Mouse (Mus musculus) liver, embryonic 13.5 days (tissue): Measurements from ENCODE around the gene Nek11. TPM values are rescaled to one million over a fixed set of nuclear protein-coding genes. Genes with fewer than 3 reads are reported as not detected.

Experiments used
- ATAC-seq: fragments of 200-750 bp; cut with Nextera tagmentation; 2 replicates; pipeline ENCODE4 v1.8.0; 2017; ENCODE audit warnings: low read depth, mild to moderate bottlenecking, moderate number of reproducible peaks, moderate library complexity
- DNase-seq: peaks from one replicate; pipeline ENCODE4 v3.0.0; 2022
- H3K27ac ChIP-seq: fragments of 300-500 bp; sonication (generic); 2 replicates; pipeline ENCODE4 v1.5.1; 2015; ENCODE audit warnings: moderate library complexity, mild to moderate bottlenecking, inconsistent platforms
- H3K27me3 ChIP-seq: fragments of 300-500 bp; sonication (generic); 2 replicates; pipeline ENCODE4 v1.6.1; 2015; ENCODE audit warnings: mild to moderate bottlenecking, inconsistent platforms
- H3K36me3 ChIP-seq: fragments of 300-500 bp; sonication (generic); 2 replicates; pipeline ENCODE4 v1.6.1; 2015; ENCODE audit warnings: mild to moderate bottlenecking, inconsistent platforms
- H3K4me1 ChIP-seq: fragments of 300-500 bp; sonication (generic); replicated peaks from 2 replicates; pipeline ENCODE4 v1.6.1; 2015; ENCODE audit warnings: inconsistent platforms
- H3K4me2 ChIP-seq: fragments of 300-500 bp; sonication (generic); 2 replicates; pipeline ENCODE4 v1.6.1; 2015; ENCODE audit warnings: inconsistent platforms, mild to moderate bottlenecking, moderate library complexity
- H3K4me3 ChIP-seq: fragments of 300-500 bp; sonication (generic); replicated peaks from 2 replicates; pipeline ENCODE4 v1.5.1; 2015; ENCODE audit warnings: mild to moderate bottlenecking, inconsistent platforms
- H3K9ac ChIP-seq: fragments of 300-500 bp; sonication (generic); 2 replicates; pipeline ENCODE4 v1.6.1; 2015; ENCODE audit warnings: mild to moderate bottlenecking, inconsistent platforms
- H3K9me3 ChIP-seq: fragments of 300-500 bp; sonication (generic); replicated peaks from 2 replicates; pipeline ENCODE4 v1.6.1; 2016; ENCODE audit warnings: inconsistent platforms
- WGBS: fragments of 180-500 bp; shearing (Covaris S2); methylation state at CpG from one replicate; pipeline ENCODE4 v1.1.7; 2015; ENCODE audit not compliant: insufficient replicate concordance; 5-methylcytosine and 5-hydroxymethylcytosine counted together
- polyA plus RNA-seq: library from polyadenylated mRNA; unstranded; fragments of >200 nt; fragmentation: Nextera tagmentation; extraction: Ambion mirVana; gene quantifications from 2 replicates; pipeline ENCODE4 v1.2.1, GENCODE M21; 2015

The Nek11 gene
- polyA plus RNA-seq, 1 experiment from 2014 or later = not detected

GRCm38 (mm10) chr9:105309553-105310281 lies 85.6 kb downstream of the Nek11 start:
- H3K4me1 ChIP-seq = no peaks in the 10 kb centered on the region
- H3K36me3 ChIP-seq = no peaks in the 10 kb centered on the region
- H3K27ac ChIP-seq = no peak overlapping the region
- H3K9me3 ChIP-seq = peaks cover 5% of the 10 kb centered on the region; the same call in 1 of the 2 replicates
- H3K27me3 ChIP-seq = no peaks in the 10 kb centered on the region
- H3K4me3 ChIP-seq = no peak overlapping the region
- H3K9ac ChIP-seq = no peak overlapping the region
- ATAC-seq (no peak), DNase-seq (no peak)
- no peak overlapping the region for H3K4me2 ChIP-seq
- whole genome bisulfite sequencing = 31% methylated on average over 9 of the region's 9 CpGs

GRCm38 (mm10) chr9:105306042-105306441 lies 89.3 kb downstream of the Nek11 start:
- H3K36me3 ChIP-seq = no peaks in the 10 kb centered on the region
- no peak for DNase-seq
- H3K27me3 ChIP-seq = no peaks in the 10 kb centered on the region
- no peak overlapping the region for H3K4me3 ChIP-seq
- no peaks in the 10 kb centered on the region for H3K4me1 ChIP-seq
- no peaks in the 10 kb centered on the region for H3K9me3 ChIP-seq
- H3K9ac ChIP-seq = no peak overlapping the region
- no peak overlapping the region for H3K27ac ChIP-seq
- H3K4me2 ChIP-seq = no peak overlapping the region
- WGBS = 61% methylated on average over 2 of the region's 2 CpGs
- ATAC-seq = no peak

GRCm38 (mm10) chr9:105302230-105302629 lies 93.1 kb downstream of the Nek11 start:
- no peak overlapping the region for H3K4me2 ChIP-seq
- whole genome bisulfite sequencing = 63% methylated on average over 3 of the region's 3 CpGs

GRCm38 (mm10) chr9:105301396-105301795 lies 93.9 kb downstream of the Nek11 start:
- DNase-seq (no peak), ATAC-seq (no peak)
- Histone ChIP-seq H3K36me3 (no peaks in the 10 kb centered on the region), H3K4me1 (no peaks in the 10 kb centered on the region), H3K27me3 (no peaks in the 10 kb centered on the region), H3K9me3 (0 out of 2 replicates have a peak, but pooled peaks cover 7% of the 10 kb centered on the region), H3K4me3 (no peak overlapping the region), H3K4me2 (no peak overlapping the region), H3K27ac (no peak overlapping the region), H3K9ac (no peak overlapping the region)
- 44% methylated on average over 1 of the region's 1 CpGs for WGBS

More at GRCm38 (mm10) chr9:105302230-105302629, 93.1 kb downstream of the Nek11 start:
- H3K4me3 ChIP-seq = no peak overlapping the region
- H3K4me1 ChIP-seq = no peaks in the 10 kb centered on the region
- 0 out of 2 replicates have a peak, but pooled peaks cover 4% of the 10 kb centered on the region for H3K9me3 ChIP-seq
- no peak for DNase-seq
- no peak for ATAC-seq
- H3K27ac ChIP-seq = no peak overlapping the region
- H3K9ac ChIP-seq = no peak overlapping the region
- no peaks in the 10 kb centered on the region for H3K27me3 ChIP-seq
- H3K36me3 ChIP-seq = no peaks in the 10 kb centered on the region

- no peaks in the 10 kb centered on the region for H3K36me3 ChIP-seq
- ATAC-seq = no peak
- no peak overlapping the region for H3K4me3 ChIP-seq
- H3K27ac ChIP-seq = no peak overlapping the region
- 65% methylated on average over 2 of the region's 2 CpGs for WGBS
- H3K27me3 ChIP-seq = no peaks in the 10 kb centered on the region
- H3K9ac ChIP-seq = no peak overlapping the region
- DNase-seq = no peak
- H3K4me1 ChIP-seq = no peaks in the 10 kb centered on the region
- H3K9me3 ChIP-seq = 0 out of 2 replicates have a peak, but pooled peaks cover 7% of the 10 kb centered on the region
- no peak overlapping the region for H3K4me2 ChIP-seq
These were observed 94.5 kb downstream of the Nek11 start for GRCm38 (mm10) chr9:105300738-105301325.

GRCm38 (mm10) chr9:105284670-105285069 lies 110.7 kb downstream of the Nek11 start:
- WGBS = 25% methylated on average over 7 of the region's 7 CpGs
- DNase-seq (no peak), ATAC-seq (no peak)

GRCm38 (mm10) chr9:105282725-105283124 lies 112.6 kb downstream of the Nek11 start:
- H3K4me1 ChIP-seq = no peaks in the 10 kb centered on the region
- H3K9me3 ChIP-seq = no peaks in the 10 kb centered on the region
- H3K4me2 ChIP-seq = no peak overlapping the region
- H3K4me3 ChIP-seq = no peak overlapping the region
- no peak overlapping the region for H3K9ac ChIP-seq
- DNase-seq (no peak), ATAC-seq (no peak)
- H3K36me3 ChIP-seq = no peaks in the 10 kb centered on the region
- H3K27me3 ChIP-seq = no peaks in the 10 kb centered on the region
- WGBS = 42% methylated on average over 4 of the region's 4 CpGs
- no peak overlapping the region for H3K27ac ChIP-seq

More at GRCm38 (mm10) chr9:105284670-105285069, 110.7 kb downstream of the Nek11 start:
- no peaks in the 10 kb centered on the region for H3K4me1 ChIP-seq
- no peak overlapping the region for H3K9ac ChIP-seq
- no peaks in the 10 kb centered on the region for H3K36me3 ChIP-seq
- H3K27ac ChIP-seq = no peak overlapping the region
- no peak overlapping the region for H3K4me2 ChIP-seq
- H3K27me3 ChIP-seq = no peaks in the 10 kb centered on the region
- H3K9me3 ChIP-seq = no peaks in the 10 kb centered on the region
- no peak overlapping the region for H3K4me3 ChIP-seq

- no peak for DNase-seq
- Histone ChIP-seq H3K36me3 (no peaks in the 10 kb centered on the region), H3K9ac (no peak overlapping the region), H3K4me3 (no peak overlapping the region), H3K27ac (no peak overlapping the region), H3K4me2 (no peak overlapping the region), H3K4me1 (no peaks in the 10 kb centered on the region), H3K27me3 (no peaks in the 10 kb centered on the region), H3K9me3 (no peaks in the 10 kb centered on the region)
- 72% methylated on average over 3 of the region's 3 CpGs for WGBS
- ATAC-seq = no peak
These were observed 120.4 kb downstream of the Nek11 start for GRCm38 (mm10) chr9:105274925-105275324.

GRCm38 (mm10) chr9:105274286-105274685 lies 121.0 kb downstream of the Nek11 start:
- H3K36me3 ChIP-seq = no peaks in the 10 kb centered on the region
- no peaks in the 10 kb centered on the region for H3K4me1 ChIP-seq
- WGBS = 44% methylated on average over 6 of the region's 6 CpGs
- H3K4me3 ChIP-seq = no peak overlapping the region
- H3K9ac ChIP-seq = no peak overlapping the region
- H3K27ac ChIP-seq = no peak overlapping the region
- no peaks in the 10 kb centered on the region for H3K27me3 ChIP-seq
- no peak for DNase-seq
- H3K4me2 ChIP-seq = no peak overlapping the region
- no peak for ATAC-seq
- H3K9me3 ChIP-seq = no peaks in the 10 kb centered on the region

GRCm38 (mm10) chr9:105272241-105272640 lies 123.1 kb downstream of the Nek11 start:
- ATAC-seq (no peak), DNase-seq (no peak)
- no peak overlapping the region for H3K4me3 ChIP-seq
- no peak overlapping the region for H3K27ac ChIP-seq
- no peak overlapping the region for H3K4me2 ChIP-seq
- WGBS = 12% methylated on average over 7 of the region's 7 CpGs
- H3K9me3 ChIP-seq = no peaks in the 10 kb centered on the region
- H3K36me3 ChIP-seq = no peaks in the 10 kb centered on the region
- H3K9ac ChIP-seq = no peak overlapping the region
- H3K27me3 ChIP-seq = no peaks in the 10 kb centered on the region
- H3K4me1 ChIP-seq = no peaks in the 10 kb centered on the region

GRCm38 (mm10) chr9:105263140-105263539 lies 132.2 kb downstream of the Nek11 start:
- no peak for DNase-seq
- Histone ChIP-seq H3K27ac (no peak overlapping the region), H3K36me3 (no peaks in the 10 kb centered on the region), H3K9me3 (no peaks in the 10 kb centered on the region), H3K4me2 (no peak overlapping the region), H3K4me3 (no peak overlapping the region), H3K9ac (no peak overlapping the region), H3K27me3 (no peaks in the 10 kb centered on the region), H3K4me1 (no peaks in the 10 kb centered on the region)
- ATAC-seq = no peak
- WGBS = 37% methylated on average over 2 of the region's 2 CpGs

- H3K27me3 ChIP-seq = no peaks in the 10 kb centered on the region
- H3K9me3 ChIP-seq = peaks cover 9% of the 10 kb centered on the region
- no peak for ATAC-seq
- H3K4me2 ChIP-seq = no peak overlapping the region
- H3K4me1 ChIP-seq = no peaks in the 10 kb centered on the region
- H3K36me3 ChIP-seq = no peaks in the 10 kb centered on the region
- DNase-seq = no peak
- WGBS = 63% methylated on average over 10 of the region's 10 CpGs
- H3K4me3 ChIP-seq = no peak overlapping the region
- H3K27ac ChIP-seq = no peak overlapping the region
- no peak overlapping the region for H3K9ac ChIP-seq
These were observed 137.7 kb downstream of the Nek11 start for GRCm38 (mm10) chr9:105257668-105258067.
